7 mouse cellular contexts compared by ENCODE assay signal in the genomic region with DNA sequence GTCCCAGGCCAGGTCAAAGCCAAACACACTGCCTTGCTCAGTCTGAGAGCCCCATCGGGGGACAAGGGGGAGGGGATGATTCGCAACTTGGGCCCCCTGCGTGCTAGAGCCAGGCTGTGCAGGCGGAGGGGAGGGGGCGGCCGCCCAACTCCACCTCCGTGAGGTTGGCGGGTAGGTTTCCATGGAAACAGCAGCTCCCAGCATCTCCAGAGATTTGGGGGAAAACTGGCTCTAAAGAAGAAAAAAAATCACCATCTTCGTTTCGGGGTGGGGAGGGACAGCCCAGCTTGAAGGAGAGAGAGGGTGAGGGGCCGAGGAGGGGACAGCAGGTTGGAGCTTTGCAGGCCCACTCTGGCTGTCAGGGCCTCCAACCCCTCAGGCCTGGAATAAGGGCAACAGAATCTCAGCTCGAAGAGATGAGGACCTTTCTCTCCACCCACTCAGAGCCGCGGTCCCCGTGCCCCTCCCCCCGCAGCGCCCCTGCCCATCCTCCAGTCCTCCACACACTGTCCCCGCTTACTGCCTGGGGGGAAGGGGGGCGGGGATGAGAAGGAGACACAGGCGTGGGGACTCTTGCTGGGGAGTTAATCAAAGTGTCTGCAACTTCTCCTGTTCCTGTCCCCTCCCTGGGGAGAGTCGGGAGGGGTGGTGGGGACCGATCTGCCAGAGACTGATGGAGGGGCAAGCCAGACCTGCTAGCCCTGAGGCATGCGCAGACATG.
DNase-seq lines count a peak whose midpoint lies in the region; ATAC-seq and TF ChIP-seq lines count a peak whose summit lies in the region.

No protein-coding gene starts in this region.

- peak overlapping the region; percentile 43 for H3K4me2 ChIP-seq in lung, embryonic 15.5 days
- H3K4me2 ChIP-seq in forebrain, embryonic 12.5 days, result peak overlapping the region; percentile 52
- peak overlapping the region; percentile 69 for H3K4me2 ChIP-seq in limb, embryonic 13.5 days (replicated peaks)
- peak overlapping the region; percentile 34 for H3K4me2 ChIP-seq in stomach, postnatal 0 days (replicated peaks; ENCODE audit: low read depth)

- DNase-seq in lung, adult 18-20 months, result no peak
- DNase-seq in stomach, postnatal 0 days (ENCODE audit: low spot score), result no peak
- no peak for DNase-seq in urinary bladder, postnatal 14 days (ENCODE audit: low spot score)
- no peak for DNase-seq in urinary bladder, postnatal 36 days (ENCODE audit: low spot score in 2 of 2)

- no peak overlapping the region for H3K4me3 ChIP-seq in lung, embryonic 15.5 days
- H3K4me3 ChIP-seq in forebrain, embryonic 12.5 days (replicated peaks), result peak overlapping the region; percentile 17
- peak overlapping the region; percentile 37 for H3K4me3 ChIP-seq in limb, embryonic 13.5 days
- no peak overlapping the region for H3K4me3 ChIP-seq in stomach, postnatal 0 days (ENCODE audit: low read depth, low read length)

- no peak for TF ChIP-seq EP300 in stomach, postnatal 0 days (optimal IDR thresholded peaks at IDR 0.05)

- peaks cover 7% of the 10 kb centered on the region; the same call in 1 of the 2 replicates for H3K4me1 ChIP-seq in lung, embryonic 15.5 days
- H3K4me1 ChIP-seq in forebrain, embryonic 12.5 days, result peaks cover 37% of the 10 kb centered on the region
- peaks cover 44% of the 10 kb centered on the region for H3K4me1 ChIP-seq in limb, embryonic 13.5 days
- no peaks in the 10 kb centered on the region for H3K4me1 ChIP-seq in stomach, postnatal 0 days (replicated peaks; ENCODE audit: control insufficient read depth, insufficient read depth)

- H3K27ac ChIP-seq in lung, embryonic 15.5 days, result no peak overlapping the region
- peak overlapping the region; percentile 79 for H3K27ac ChIP-seq in forebrain, embryonic 12.5 days
- peak overlapping the region; percentile 44; the same call in 1 of the 2 replicates for H3K27ac ChIP-seq in limb, embryonic 13.5 days
- no peak overlapping the region for H3K27ac ChIP-seq in stomach, postnatal 0 days (replicated peaks)

- no peaks in the 10 kb centered on the region for H3K36me3 ChIP-seq in lung, embryonic 15.5 days
- no peaks in the 10 kb centered on the region for H3K36me3 ChIP-seq in forebrain, embryonic 12.5 days (replicated peaks)
- H3K36me3 ChIP-seq in limb, embryonic 13.5 days, result no peaks in the 10 kb centered on the region
- H3K36me3 ChIP-seq in stomach, postnatal 0 days (ENCODE audit: control insufficient read depth, insufficient read depth, low read length), result no peaks in the 10 kb centered on the region

- ATAC-seq in lung, embryonic 15.5 days (ENCODE audit: borderline replicate concordance, extremely low read depth, low FRiP score, low TSS enrichment), result peak; percentile 27; the same call in 1 of the 2 replicates
- peak; percentile 75 for ATAC-seq in forebrain, embryonic 12.5 days (ENCODE audit: low FRiP score)
- peak; percentile 68 for ATAC-seq in limb, embryonic 13.5 days (ENCODE audit: low FRiP score, low read depth)
- ATAC-seq in stomach, postnatal 0 days (ENCODE audit: low FRiP score, low TSS enrichment), result no peak

- peaks cover 21% of the 10 kb centered on the region; the same call in 1 of the 2 replicates for H3K27me3 ChIP-seq in lung, embryonic 15.5 days
- peaks cover 14% of the 10 kb centered on the region; the same call in 1 of the 2 replicates for H3K27me3 ChIP-seq in forebrain, embryonic 12.5 days
- H3K27me3 ChIP-seq in limb, embryonic 13.5 days, result no peaks in the 10 kb centered on the region
- H3K27me3 ChIP-seq in stomach, postnatal 0 days (ENCODE audit: control insufficient read depth, insufficient read depth, low read length), result no peaks in the 10 kb centered on the region

- no peak for TF ChIP-seq CTCF in stomach, postnatal 0 days (IDR thresholded peaks at IDR 0.05; ENCODE audit: low read depth)

- H3K9ac ChIP-seq in lung, embryonic 15.5 days, result no peak overlapping the region
- peak overlapping the region; percentile 36 for H3K9ac ChIP-seq in forebrain, embryonic 12.5 days
- peak overlapping the region; percentile 59 for H3K9ac ChIP-seq in limb, embryonic 13.5 days
- H3K9ac ChIP-seq in stomach, postnatal 0 days (ENCODE audit: low read length), result no peak overlapping the region

- WGBS in lung, embryonic 15.5 days, result 7% methylated on average over 17 of the region's 23 CpGs
- under 1% methylated on average over 21 of the region's 23 CpGs for WGBS in forebrain, embryonic 12.5 days
- WGBS in limb, embryonic 13.5 days, result under 1% methylated on average over 21 of the region's 23 CpGs
- WGBS in stomach, postnatal 0 days, result 10% methylated on average over 21 of the region's 23 CpGs

- H3K9me3 ChIP-seq in lung, embryonic 15.5 days, result no peaks in the 10 kb centered on the region
- no peaks in the 10 kb centered on the region for H3K9me3 ChIP-seq in forebrain, embryonic 12.5 days
- no peaks in the 10 kb centered on the region for H3K9me3 ChIP-seq in limb, embryonic 13.5 days
- H3K9me3 ChIP-seq in stomach, postnatal 0 days (ENCODE audit: control insufficient read depth, low read length), result no peaks in the 10 kb centered on the region

Comparison
In these comparisons a context has a peak if more than half of its experiments do, and no peak if none do; other contexts are left out.
1. H3K27ac ChIP-seq: peak in forebrain, embryonic 12.5 days (single experiment) and limb, embryonic 13.5 days (single experiment); none in lung, embryonic 15.5 days (single experiment) and stomach, postnatal 0 days (single experiment).
2. H3K4me3 ChIP-seq: peak in forebrain, embryonic 12.5 days (single experiment) and limb, embryonic 13.5 days (single experiment); none in lung, embryonic 15.5 days (single experiment) and stomach, postnatal 0 days (single experiment).
3. H3K9ac ChIP-seq: peak in forebrain, embryonic 12.5 days (single experiment) and limb, embryonic 13.5 days (single experiment); none in lung, embryonic 15.5 days (single experiment) and stomach, postnatal 0 days (single experiment).
4. Peak in every context shown above with its lines, with median percentiles within 50 percentile points of each other: H3K4me2 ChIP-seq.